Mouse (Mus musculus) heart, adult 2 months (tissue): Measurements from ENCODE around the gene Gm973.

Experiments used
- CTCF ChIP-seq: fragments of 200-600 bp; IDR thresholded peaks from 2 replicates; pipeline ENCODE4 v1.8.1; 2022; ENCODE audit warnings: antibody characterized with exemption, mild to moderate bottlenecking, moderate library complexity
- EP300 ChIP-seq: fragments of 200-500 bp; IDR thresholded peaks from 2 replicates; pipeline ENCODE4 v1.6.1; 2011; ENCODE audit warnings: low read depth, low read length, control low read depth; ENCODE audit not compliant: insufficient read depth

DNA sequence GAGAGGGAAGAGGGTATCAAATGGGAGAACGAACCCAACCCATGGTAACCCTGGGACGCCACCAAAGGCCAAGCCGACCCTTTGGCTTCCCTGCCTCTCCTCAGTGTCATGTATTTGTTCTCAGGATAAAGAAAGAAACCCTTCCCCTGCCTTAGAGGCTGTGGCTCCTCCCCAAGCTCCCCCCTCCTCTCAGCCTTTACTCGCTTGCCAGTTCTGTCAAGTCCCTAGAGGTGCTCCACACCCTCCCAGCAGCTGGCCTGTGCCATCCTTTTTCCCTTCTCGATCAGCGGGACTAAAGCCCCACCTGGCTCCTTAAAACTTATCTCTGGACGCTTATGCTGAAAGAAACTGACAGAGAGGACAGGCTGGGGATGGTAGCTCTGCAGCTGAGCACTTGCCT lies 91.0 kb downstream of the Gm973 start:
- no peak for TF ChIP-seq EP300
- TF ChIP-seq CTCF: no peak
